Mouse (Mus musculus) ES-E14 (cell line): ENCODE measurements around the gene Rab36. TPM values are rescaled to one million over a fixed set of nuclear protein-coding genes. Genes with fewer than 3 reads are reported as not detected.

Source experiments
- DNase-seq: peaks from one replicate; pipeline ENCODE4 v3.0.0-alpha.2; 2013; ENCODE audit warnings: low read depth, low spot score
- H3K27ac ChIP-seq: 2 replicates; pipeline ENCODE4 v1.5.1; 2012; ENCODE audit warnings: low read depth, mild to moderate bottlenecking, low read length, moderate library complexity, mixed read lengths; ENCODE audit not compliant: poor library complexity, insufficient read depth, severe bottlenecking
- H3K36me3 ChIP-seq: 2 replicates; pipeline ENCODE4 v1.6.1; 2012; ENCODE audit warnings: mild to moderate bottlenecking, low read length, moderate library complexity, mixed read lengths; ENCODE audit not compliant: control insufficient read depth, poor library complexity, insufficient read depth, severe bottlenecking
- H3K4me1 ChIP-seq, 2 experiments: fragments of 150-350 bp in 1 of 2; sonication (generic) in 1 of 2; 2 replicates each; pipeline ENCODE4 v1.6.1; 2012; ENCODE audit warnings: low read length in 2 of 2, mild to moderate bottlenecking in 1 of 2, mixed read lengths in 1 of 2; ENCODE audit not compliant: control insufficient read depth in 2 of 2, insufficient read depth in 2 of 2, poor library complexity in 1 of 2
- H3K4me3 ChIP-seq, 2 experiments: fragments of 150-350 bp in 1 of 2; sonication (generic) in 1 of 2; 2 replicates each; pipeline ENCODE4 v1.5.1; 2012; ENCODE audit warnings: low read length in 2 of 2, low read depth in 1 of 2, mild to moderate bottlenecking in 1 of 2, mixed read lengths in 1 of 2; ENCODE audit not compliant: insufficient read depth in 1 of 2, poor library complexity in 1 of 2, severe bottlenecking in 1 of 2
- H3K9ac ChIP-seq: 2 replicates; pipeline ENCODE4 v1.6.1; 2012; ENCODE audit warnings: low read depth, mild to moderate bottlenecking, low read length, mixed read lengths; ENCODE audit not compliant: poor library complexity, insufficient read depth, severe bottlenecking
- H3K9me3 ChIP-seq: fragments of 150-350 bp; sonication (generic); 2 replicates; pipeline ENCODE4 v1.6.1; 2012; ENCODE audit warnings: low read depth, mild to moderate bottlenecking, low read length; ENCODE audit not compliant: control insufficient read depth, insufficient read depth
- CHD2 ChIP-seq: IDR thresholded peaks from 2 replicates; pipeline ENCODE4 v1.6.1; 2014; ENCODE audit warnings: mild to moderate bottlenecking, low read depth, low read length, inconsistent platforms
- HCFC1 ChIP-seq: IDR thresholded peaks from 2 replicates; pipeline ENCODE4 v1.6.1; 2012; ENCODE audit warnings: low read length, inconsistent platforms, borderline replicate concordance; ENCODE audit not compliant: insufficient read depth
- MAFK ChIP-seq: IDR thresholded peaks from 2 replicates; pipeline ENCODE4 v1.6.1; 2014; ENCODE audit warnings: mild to moderate bottlenecking, low read depth, low read length, inconsistent platforms; ENCODE audit not compliant: insufficient read depth
- ZC3H11A ChIP-seq: IDR thresholded peaks from 2 replicates; pipeline ENCODE4 v1.6.1; 2012; ENCODE audit warnings: low read depth, mild to moderate bottlenecking, inconsistent platforms, low read length, borderline replicate concordance
- ZNF384 ChIP-seq: IDR thresholded peaks from 2 replicates; pipeline ENCODE4 v1.6.1; 2012; ENCODE audit warnings: low read depth, low read length, inconsistent platforms
- in situ Hi-C, 2 experiments: fragments of 600-800 bp; cut with MboI; formaldehyde crosslinking; loops; one replicate each; pipeline ENCODE4 v1.15.1; 2025; ENCODE audit warnings: low sequenced_read_pairs in 2 of 2, inconsistent platforms in 1 of 2; ENCODE audit not compliant: unreplicated experiment in 2 of 2
- total RNA-seq: library from RNA; depleted of rRNA; stranded (reverse); fragments of 300-350 nt; gene quantifications from 2 replicates; pipeline ENCODE4 v1.2.3, GENCODE M21; 2012

The Rab36 gene
- total RNA-seq, 1 experiment = 0.98 TPM

- peak; percentile 49 for DNase-seq
These were observed 23.5 kb downstream of the Rab36 start, which contains the start of gene Bcr for GRCm38 (mm10) chr10:75060217-75060842. Bcr (plus strand) TSS chr10:75060592.

GRCm38 (mm10) chr10:75060843-75061235 is 24.0 kb downstream of the Rab36 start:
- H3K27ac ChIP-seq = no peak overlapping the region

More at GRCm38 (mm10) chr10:75060217-75060842, 23.5 kb downstream of the Rab36 start, which contains the start of gene Bcr:
- no peaks in the 10 kb centered on the region for H3K9me3 ChIP-seq
- H3K27ac ChIP-seq = no peak within 1 kb of the TSS
- peak within 1 kb of the TSS; percentile 77 for H3K9ac ChIP-seq
- TF ChIP-seq HCFC1 (no peak), CHD2 (no peak), ZNF384 (no peak), MAFK (no peak), ZC3H11A (no peak)
- in situ Hi-C loops = no loop called here
- peak within 1 kb of the TSS; percentile 73 to 88 for H3K4me3 ChIP-seq
- no peaks in the 10 kb centered on the region for H3K36me3 ChIP-seq
- peaks cover 0 to 7% of the 10 kb centered on the region in 2 experiments; a peak in 2 of 4 replicates for H3K4me1 ChIP-seq

GRCm38 (mm10) chr10:75061341-75062188 is 24.7 kb downstream of the Rab36 start:
- peak overlapping the region; percentile 73 to 88 for H3K4me3 ChIP-seq
- H3K27ac ChIP-seq = no peak overlapping the region
- H3K4me1 ChIP-seq = peaks cover 0 to 7% of the 10 kb centered on the region in 2 experiments; a peak in 2 of 4 replicates
- H3K9ac ChIP-seq = peak overlapping the region; percentile 69
- in situ Hi-C loops = no loop called here
- no peaks in the 10 kb centered on the region for H3K9me3 ChIP-seq
- TF ChIP-seq MAFK (no peak), ZC3H11A (no peak), HCFC1 (no peak), ZNF384 (no peak), CHD2 (no peak)
- no peak for DNase-seq
- H3K36me3 ChIP-seq = no peaks in the 10 kb centered on the region

More at GRCm38 (mm10) chr10:75060843-75061235, 24.0 kb downstream of the Rab36 start:
- DNase-seq = no peak
- peak overlapping the region; percentile 69 for H3K9ac ChIP-seq
- H3K4me3 ChIP-seq = peak overlapping the region; percentile 73 to 88
- TF ChIP-seq CHD2 (no peak), ZC3H11A (no peak), HCFC1 (no peak), ZNF384 (no peak), MAFK (no peak)
- no peaks in the 10 kb centered on the region for H3K9me3 ChIP-seq
- H3K4me1 ChIP-seq = peaks cover 0 to 7% of the 10 kb centered on the region in 2 experiments; a peak in 2 of 4 replicates
- in situ Hi-C loops = no loop called here
- H3K36me3 ChIP-seq = no peaks in the 10 kb centered on the region

- peak overlapping the region; percentile 73 to 88; a peak in 3 of 4 replicates for H3K4me3 ChIP-seq
- no peak overlapping the region for H3K27ac ChIP-seq
- no peak overlapping the region for H3K9ac ChIP-seq
- no peaks in the 10 kb centered on the region for H3K36me3 ChIP-seq
- no peaks in the 10 kb centered on the region for H3K9me3 ChIP-seq
- TF ChIP-seq MAFK = no peak
- TF ChIP-seq ZNF384 = no peak
- no peak for TF ChIP-seq CHD2
- no peak for TF ChIP-seq HCFC1
- no peak for TF ChIP-seq ZC3H11A
- in situ Hi-C loops = no loop called here
- no peak for DNase-seq
- peaks cover 0 to 7% of the 10 kb centered on the region in 2 experiments; a peak in 2 of 4 replicates for H3K4me1 ChIP-seq
These were observed 25.3 kb downstream of the Rab36 start for GRCm38 (mm10) chr10:75062189-75062561.
